Mouse (Mus musculus) neural tube, embryonic 12.5 days (tissue): ENCODE results near the gene Hils1. TPM values are rescaled to one million over a fixed set of nuclear protein-coding genes. Genes with fewer than 3 reads are reported as not detected.

Experiments used
- ATAC-seq: fragments of 200-750 bp; cut with Nextera tagmentation; 2 replicates; pipeline ENCODE4 v1.8.0; 2017; ENCODE audit warnings: low read depth, mild to moderate bottlenecking, moderate TSS enrichment, moderate library complexity; ENCODE audit not compliant: low FRiP score
- H3K27ac ChIP-seq: fragments of 300-500 bp; sonication (generic); 2 replicates; pipeline ENCODE4 v1.5.1; 2016
- H3K27me3 ChIP-seq: fragments of 300-500 bp; sonication (generic); replicated peaks from 2 replicates; pipeline ENCODE4 v1.6.1; 2016; ENCODE audit warnings: mild to moderate bottlenecking
- H3K36me3 ChIP-seq: fragments of 300-500 bp; sonication (generic); 2 replicates; pipeline ENCODE4 v1.6.1; 2016; ENCODE audit warnings: mild to moderate bottlenecking
- H3K4me1 ChIP-seq: fragments of 300-500 bp; sonication (generic); 2 replicates; pipeline ENCODE4 v1.6.1; 2016
- H3K4me2 ChIP-seq: fragments of 300-500 bp; sonication (generic); replicated peaks from 2 replicates; pipeline ENCODE4 v1.6.1; 2016; ENCODE audit warnings: mild to moderate bottlenecking
- H3K4me3 ChIP-seq: fragments of 300-500 bp; sonication (generic); 2 replicates; pipeline ENCODE4 v1.5.1; 2016
- H3K9ac ChIP-seq: fragments of 300-500 bp; sonication (generic); 2 replicates; pipeline ENCODE4 v1.6.1; 2016; ENCODE audit warnings: mild to moderate bottlenecking
- H3K9me3 ChIP-seq: fragments of 300-500 bp; sonication (generic); 2 replicates; pipeline ENCODE4 v1.6.1; 2016; ENCODE audit warnings: mild to moderate bottlenecking
- WGBS: fragments of 180-500 bp; shearing (Covaris S2); methylation state at CpG from one replicate; pipeline ENCODE4 v1.1.7; 2016; 5-methylcytosine and 5-hydroxymethylcytosine counted together
- polyA plus RNA-seq: library from polyadenylated mRNA; unstranded; fragments of >200 nt; fragmentation: Nextera tagmentation; extraction: Ambion mirVana; gene quantifications from 2 replicates; pipeline ENCODE4 v1.2.1, GENCODE M21; 2016

Gene Hils1
- polyA plus RNA-seq, 1 experiment from 2014 or later: not detected

DNA sequence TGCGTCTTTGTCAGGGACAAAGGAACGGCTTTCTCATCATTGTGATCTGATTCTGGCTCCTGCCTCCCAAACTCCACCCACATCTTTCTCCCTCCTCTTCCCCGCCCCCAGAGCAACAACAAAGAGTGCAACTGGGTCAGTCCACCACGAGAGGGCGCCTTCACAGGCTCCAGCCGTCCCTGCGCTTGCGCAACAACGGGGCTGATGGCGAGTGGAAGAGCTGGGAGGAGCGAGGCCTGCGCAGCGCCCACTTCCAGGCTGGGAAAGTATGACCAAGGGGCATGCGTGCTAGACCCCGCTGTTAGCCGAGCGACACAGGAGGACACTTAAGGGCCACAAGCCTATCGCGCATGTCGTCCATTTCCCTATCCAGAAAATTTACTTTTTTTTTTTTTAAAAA, 11.6 kb downstream of the Hils1 start:
- peaks cover 4% of the 10 kb centered on the region; the same call in 1 of the 2 replicates for H3K4me1 ChIP-seq
- peak overlapping the region; percentile 9; the same call in 1 of the 2 replicates for H3K27ac ChIP-seq
- no peaks in the 10 kb centered on the region for H3K9me3 ChIP-seq
- H3K36me3 ChIP-seq: no peaks in the 10 kb centered on the region
- no peaks in the 10 kb centered on the region for H3K27me3 ChIP-seq
- under 1% methylated on average over 20 of the region's 20 CpGs for WGBS
- H3K9ac ChIP-seq: 0 out of 2 replicates have a peak overlapping the region, but pooled peaks have one; percentile 0
- ATAC-seq: peak; percentile 93
- peak overlapping the region; percentile 51 for H3K4me2 ChIP-seq
- peak overlapping the region; percentile 7; the same call in 1 of the 2 replicates for H3K4me3 ChIP-seq

DNA sequence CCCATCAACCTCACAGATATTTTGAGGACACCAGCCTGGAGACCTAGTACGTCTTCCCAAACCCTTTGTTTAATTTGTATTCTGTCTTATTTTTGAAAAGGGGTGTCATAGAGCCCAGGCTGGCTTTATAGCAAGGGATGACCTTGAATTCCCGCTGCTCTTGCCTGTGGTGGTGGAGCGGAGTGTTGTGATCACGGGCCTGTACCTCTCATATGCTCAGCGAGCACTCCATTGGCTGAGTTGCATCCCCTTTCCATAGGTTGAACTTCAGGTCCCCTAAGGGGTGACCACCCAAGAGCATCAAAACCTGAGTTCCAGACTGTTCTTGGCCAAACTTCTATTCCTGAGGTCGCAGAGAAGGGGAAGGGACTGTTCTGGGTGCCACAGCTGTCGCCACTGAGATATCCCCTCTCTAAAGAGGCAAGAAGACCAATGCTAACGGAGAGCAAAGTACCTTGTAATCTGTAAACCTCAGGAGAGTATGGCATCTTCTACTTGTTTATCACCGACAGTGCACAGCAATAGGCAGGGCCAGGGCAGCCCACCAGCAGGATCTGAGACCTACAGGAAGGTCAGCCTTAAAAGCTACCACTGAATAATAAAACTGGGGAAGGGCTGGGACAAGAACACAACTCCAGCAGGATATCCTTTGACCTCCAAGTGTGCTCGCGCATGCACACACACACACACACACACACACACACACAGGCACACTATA, 12.2 kb downstream of the Hils1 start:
- ATAC-seq: 0 out of 2 replicates have a peak, but pooled peaks have one; percentile 17
- H3K27me3 ChIP-seq: no peaks in the 10 kb centered on the region
- no peaks in the 10 kb centered on the region for H3K36me3 ChIP-seq
- peaks cover 4% of the 10 kb centered on the region; the same call in 1 of the 2 replicates for H3K4me1 ChIP-seq
- WGBS: 84% methylated on average over 11 of the region's 11 CpGs
- peak overlapping the region; percentile 26; the same call in 1 of the 2 replicates for H3K27ac ChIP-seq
- H3K4me3 ChIP-seq: peak overlapping the region; percentile 7; the same call in 1 of the 2 replicates
- no peaks in the 10 kb centered on the region for H3K9me3 ChIP-seq
- peak overlapping the region; percentile 51 for H3K4me2 ChIP-seq
- no peak overlapping the region for H3K9ac ChIP-seq

DNA sequence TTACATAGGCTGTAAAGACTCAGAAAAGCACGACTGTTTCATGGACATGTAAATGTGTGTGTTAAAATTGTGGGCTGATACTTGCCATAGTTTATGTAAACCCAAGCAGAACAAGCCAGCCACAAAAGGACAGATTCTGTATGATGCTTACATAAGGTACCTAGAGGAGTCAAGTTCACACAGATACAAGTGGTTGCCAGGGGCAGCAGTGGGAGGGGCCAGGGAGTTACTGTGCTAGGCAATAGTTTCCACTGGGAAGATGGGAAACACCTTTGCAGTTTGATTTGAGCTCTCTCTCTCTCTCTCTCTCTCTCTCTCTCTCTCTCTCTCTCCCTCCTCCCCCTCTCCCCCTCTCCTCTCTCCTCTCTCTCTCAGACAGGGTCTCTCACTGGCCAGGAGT, 17.7 kb downstream of the Hils1 start:
- Histone ChIP-seq H3K36me3 (no peaks in the 10 kb centered on the region), H3K9me3 (no peaks in the 10 kb centered on the region), H3K4me2 (no peak overlapping the region), H3K9ac (no peak overlapping the region), H3K4me3 (no peak overlapping the region), H3K27ac (no peak overlapping the region), H3K4me1 (peaks cover 15% of the 10 kb centered on the region), H3K27me3 (no peaks in the 10 kb centered on the region)
- WGBS: 40% methylated on average over 1 of the region's 1 CpGs
- no peak for ATAC-seq

DNA sequence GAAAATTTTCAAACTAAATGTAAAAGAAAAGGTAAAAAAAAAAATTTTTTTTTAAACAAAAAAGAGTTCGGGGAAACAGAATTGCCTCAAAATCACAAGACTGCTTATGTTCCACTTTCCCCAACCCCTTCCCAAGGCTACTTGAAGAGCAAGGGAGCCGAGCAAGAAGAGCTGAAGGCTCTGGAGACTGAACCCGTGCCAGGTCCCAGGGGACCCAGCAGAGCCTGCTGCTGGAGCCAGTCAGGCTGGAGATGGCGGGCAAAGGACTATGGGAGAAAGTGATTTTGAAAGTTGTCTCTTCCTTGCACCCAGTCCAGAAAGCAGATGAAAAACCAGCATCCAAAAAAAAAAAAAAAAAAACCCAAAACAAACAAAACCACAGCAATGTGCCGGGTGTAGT, 18.4 kb downstream of the Hils1 start:
- Histone ChIP-seq H3K27ac (no peak overlapping the region), H3K36me3 (no peaks in the 10 kb centered on the region), H3K4me1 (peaks cover 19% of the 10 kb centered on the region), H3K4me2 (no peak overlapping the region), H3K27me3 (no peaks in the 10 kb centered on the region), H3K4me3 (no peak overlapping the region), H3K9me3 (no peaks in the 10 kb centered on the region), H3K9ac (no peak overlapping the region)
- 79% methylated on average over 5 of the region's 5 CpGs for WGBS
- no peak for ATAC-seq

DNA sequence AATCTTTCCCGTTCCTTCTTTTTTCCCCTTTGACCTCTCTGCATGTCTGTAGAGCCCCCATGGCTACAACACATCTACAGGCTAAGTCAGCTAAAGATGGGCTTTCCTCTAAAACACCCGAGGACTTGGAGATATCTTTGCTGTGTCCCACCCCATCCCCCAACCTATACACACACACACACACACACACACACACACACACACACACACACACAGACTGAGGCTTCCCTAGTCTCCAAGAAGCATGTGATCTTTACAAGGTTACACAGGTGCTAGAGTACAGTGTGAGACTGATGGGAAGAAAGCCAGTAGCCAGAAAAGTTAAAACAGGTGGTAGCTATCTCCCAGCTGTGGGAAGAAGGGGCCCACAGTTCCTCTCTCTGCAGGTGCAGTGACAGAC, 19.0 kb downstream of the Hils1 start:
- no peak for ATAC-seq
- no peaks in the 10 kb centered on the region for H3K9me3 ChIP-seq
- 65% methylated on average over 2 of the region's 2 CpGs for WGBS

DNA sequence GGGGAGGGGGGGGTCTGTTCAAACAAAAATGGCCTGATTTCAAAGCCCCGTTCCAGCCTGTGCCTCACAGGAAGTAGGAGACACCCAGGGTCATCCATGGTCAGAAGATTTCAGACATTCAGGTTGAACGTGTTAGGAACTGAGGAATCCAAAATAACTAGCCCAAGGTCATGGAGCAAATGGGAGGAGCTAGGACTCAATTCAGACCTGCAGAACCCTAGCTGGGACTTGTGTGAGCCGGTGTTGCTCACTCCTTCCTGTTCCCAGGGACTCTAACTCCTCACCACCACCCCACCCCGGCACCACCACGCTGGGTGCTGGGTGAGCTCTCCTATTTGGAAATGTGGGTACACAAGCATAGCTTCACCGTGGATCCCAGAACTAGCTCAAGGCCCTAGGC, 19.9 kb downstream of the Hils1 start:
- H3K27ac ChIP-seq: no peak overlapping the region
- no peak for ATAC-seq

More for the DNA sequence above, 19.0 kb downstream of the Hils1 start:
- H3K4me1 ChIP-seq: peaks cover 19% of the 10 kb centered on the region
- no peak overlapping the region for H3K9ac ChIP-seq
- no peak overlapping the region for H3K27ac ChIP-seq
- no peaks in the 10 kb centered on the region for H3K36me3 ChIP-seq
- no peaks in the 10 kb centered on the region for H3K27me3 ChIP-seq
- no peak overlapping the region for H3K4me3 ChIP-seq
- no peak overlapping the region for H3K4me2 ChIP-seq

DNA sequence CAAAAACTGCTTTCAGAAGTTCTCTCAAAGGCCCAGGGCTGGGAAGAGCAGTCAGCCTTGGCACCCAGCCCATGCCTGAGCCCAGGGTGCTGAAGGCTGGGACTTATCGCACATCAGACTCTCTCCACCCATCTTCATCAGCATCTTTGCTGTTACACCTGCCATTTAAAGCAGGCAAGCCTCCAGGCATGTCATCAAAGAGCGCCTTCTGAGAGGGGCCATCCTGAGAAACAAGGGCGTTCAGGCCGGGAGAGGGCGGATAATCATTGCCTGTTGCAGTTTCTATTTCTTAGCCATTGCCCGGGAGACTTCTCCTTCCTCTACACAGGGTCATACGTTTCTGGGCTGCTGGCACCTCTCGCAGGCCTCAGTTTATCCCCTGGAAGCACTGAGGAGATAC, 20.5 kb downstream of the Hils1 start:
- H3K4me1 ChIP-seq: peaks cover 27% of the 10 kb centered on the region
- H3K4me2 ChIP-seq: no peak overlapping the region
- H3K4me3 ChIP-seq: no peak overlapping the region
- H3K9me3 ChIP-seq: no peaks in the 10 kb centered on the region
- no peaks in the 10 kb centered on the region for H3K36me3 ChIP-seq
- H3K9ac ChIP-seq: peak overlapping the region; percentile 21; the same call in 1 of the 2 replicates
- H3K27ac ChIP-seq: no peak overlapping the region
- 83% methylated on average over 8 of the region's 8 CpGs for WGBS
- no peaks in the 10 kb centered on the region for H3K27me3 ChIP-seq
- no peak for ATAC-seq

More for the DNA sequence above, 19.9 kb downstream of the Hils1 start:
- 68% methylated on average over 6 of the region's 6 CpGs for WGBS
- Histone ChIP-seq H3K9ac (peak overlapping the region; percentile 21; the same call in 1 of the 2 replicates), H3K9me3 (no peaks in the 10 kb centered on the region), H3K27me3 (no peaks in the 10 kb centered on the region), H3K4me1 (peaks cover 21% of the 10 kb centered on the region), H3K4me2 (no peak overlapping the region), H3K4me3 (no peak overlapping the region), H3K36me3 (no peaks in the 10 kb centered on the region)

GRCm38 (mm10) chr11:94988780-94989561, 21.6 kb downstream of the Hils1 start:
- Histone ChIP-seq H3K36me3 (no peaks in the 10 kb centered on the region), H3K4me3 (peak overlapping the region; percentile 41), H3K27ac (peak overlapping the region; percentile 33), H3K27me3 (no peaks in the 10 kb centered on the region), H3K4me1 (peaks cover 38% of the 10 kb centered on the region), H3K9ac (peak overlapping the region; percentile 62), H3K4me2 (peak overlapping the region; percentile 88), H3K9me3 (no peaks in the 10 kb centered on the region)
- 25% methylated on average over 10 of the region's 10 CpGs for WGBS
- no peak for ATAC-seq

DNA sequence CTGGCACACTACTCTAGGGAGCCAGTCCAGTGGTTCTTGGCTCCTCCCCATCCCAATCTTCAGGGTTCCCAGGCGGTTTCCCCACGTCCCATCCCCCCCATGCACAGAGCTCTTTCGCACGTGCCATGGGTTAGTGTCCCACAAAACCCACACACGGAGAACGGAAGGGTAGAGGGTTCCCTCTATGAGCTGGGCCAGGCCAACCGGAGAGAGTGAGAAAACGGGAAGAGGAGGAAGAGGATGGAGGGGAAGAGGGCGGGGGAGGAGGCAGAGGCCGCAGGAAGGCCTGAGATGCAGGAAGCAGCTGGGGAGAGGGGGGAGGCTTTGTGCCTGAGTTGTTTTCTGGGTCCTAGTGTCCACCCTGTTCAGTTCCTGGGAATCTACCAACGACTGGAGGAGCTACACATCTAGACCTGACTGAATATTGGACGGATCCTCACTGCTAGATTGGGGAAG, 22.2 kb downstream of the Hils1 start:
- under 1% methylated on average over 12 of the region's 12 CpGs for WGBS
- H3K27ac ChIP-seq: peak overlapping the region; percentile 33
- H3K9me3 ChIP-seq: no peaks in the 10 kb centered on the region
- ATAC-seq: peak; percentile 60
- peaks cover 44% of the 10 kb centered on the region for H3K4me1 ChIP-seq
- peaks cover 2% of the 10 kb centered on the region; the same call in 1 of the 2 replicates for H3K36me3 ChIP-seq
- peak overlapping the region; percentile 88 for H3K4me2 ChIP-seq
- H3K9ac ChIP-seq: peak overlapping the region; percentile 62
- H3K27me3 ChIP-seq: no peaks in the 10 kb centered on the region
- H3K4me3 ChIP-seq: peak overlapping the region; percentile 41

GRCm38 (mm10) chr11:94990102-94990748, 22.8 kb downstream of the Hils1 start:
- peaks cover 50% of the 10 kb centered on the region for H3K4me1 ChIP-seq
- H3K9me3 ChIP-seq: no peaks in the 10 kb centered on the region
- H3K27ac ChIP-seq: 0 out of 2 replicates have a peak overlapping the region, but pooled peaks have one; percentile 33
- H3K4me3 ChIP-seq: peak overlapping the region; percentile 93
- H3K27me3 ChIP-seq: no peaks in the 10 kb centered on the region
- WGBS: 47% methylated on average over 6 of the region's 6 CpGs
- H3K36me3 ChIP-seq: peaks cover 4% of the 10 kb centered on the region; the same call in 1 of the 2 replicates
- H3K4me2 ChIP-seq: peak overlapping the region; percentile 88
- H3K9ac ChIP-seq: peak overlapping the region; percentile 97; the same call in 1 of the 2 replicates
- ATAC-seq: no peak

DNA sequence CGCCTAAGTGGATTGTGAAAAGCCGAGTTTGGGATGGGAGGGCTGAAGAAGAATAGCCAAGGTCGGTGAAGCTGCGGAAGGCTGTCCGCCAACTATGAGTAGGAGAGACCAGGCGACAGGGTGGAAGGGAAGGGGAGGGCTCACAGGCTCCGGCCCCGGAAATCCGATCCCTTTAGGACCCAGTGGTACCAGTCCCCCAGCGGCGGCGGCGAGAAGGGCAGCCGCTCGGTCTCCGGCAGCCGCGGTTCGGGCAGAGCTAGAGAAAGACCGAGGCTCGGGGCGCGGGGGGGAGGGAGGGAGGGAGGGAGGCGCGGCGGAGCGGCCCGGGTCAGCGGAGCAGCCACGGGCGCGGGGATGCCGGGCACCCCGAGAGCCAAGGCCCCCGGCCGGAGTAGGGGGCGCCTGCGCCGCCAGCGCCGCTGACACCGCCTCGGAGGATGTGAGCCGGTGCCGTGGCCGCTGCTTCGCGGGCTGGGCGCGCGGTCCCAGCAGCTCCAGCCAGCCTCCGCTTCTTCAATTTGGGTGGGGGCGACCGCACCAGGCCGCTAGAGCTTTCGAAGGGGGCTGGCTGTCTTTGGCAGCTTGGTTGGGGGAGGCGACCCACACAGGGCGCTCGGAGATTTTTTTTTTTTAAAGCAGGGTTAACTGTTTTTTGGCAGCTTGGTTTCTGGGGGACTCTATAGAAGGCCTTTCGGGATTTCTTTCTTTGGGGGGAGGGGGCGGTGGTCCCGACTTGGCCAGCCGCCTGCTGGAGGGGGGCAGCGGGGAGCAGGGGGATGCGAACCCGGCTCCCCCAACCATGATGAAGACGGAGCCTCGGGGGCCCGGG, 23.6 kb downstream of the Hils1 start, which contains the start of gene Ppp1r9b:
Ppp1r9b (plus strand) TSS at position 287 of the 829 bp plus-strand sequence.
- WGBS: under 1% methylated on average over 57 of the region's 69 CpGs
- no peaks in the 10 kb centered on the region for H3K27me3 ChIP-seq
- peaks cover 8% of the 10 kb centered on the region for H3K36me3 ChIP-seq
- H3K4me2 ChIP-seq: peak within 1 kb of the TSS; percentile 88
- H3K4me3 ChIP-seq: peak within 1 kb of the TSS; percentile 93
- peaks cover 58% of the 10 kb centered on the region for H3K4me1 ChIP-seq
- ATAC-seq: peak; percentile 79
- H3K9ac ChIP-seq: peak within 1 kb of the TSS; percentile 97
- H3K27ac ChIP-seq: peak within 1 kb of the TSS; percentile 86
- no peaks in the 10 kb centered on the region for H3K9me3 ChIP-seq
